Mouse (Mus musculus) layer of hippocampus, postnatal 14 days (tissue): ENCODE results near the gene Asb14. TPM values are rescaled to one million over a fixed set of nuclear protein-coding genes. Genes with fewer than 3 reads are reported as not detected.
"Not testable (repeated sequence)": the region's sequence is repeated elsewhere in the genome, so short reads cannot be mapped to it uniquely, and the experiment has no call there.

Experiments used
- DNase-seq, 2 experiments: peaks; one replicate each; pipeline ENCODE4 v3.0.0; 2021 to 2022; ENCODE audit warnings: low spot score in 2 of 2, mixed read lengths in 1 of 2
- total RNA-seq, 2 experiments: library from RNA; stranded (reverse); gene quantifications; 2 replicates each; pipeline ENCODE4 v1.2.3; 2021

Gene Asb14
- total RNA-seq, 2 experiments from 2014 or later, result 0.16 TPM; not detected in 1

- not testable (repeated sequence) for DNase-seq
These were observed 61.8 kb downstream of the Asb14 start for GRCm38 (mm10) chr14:26956139-26956538.

DNA sequence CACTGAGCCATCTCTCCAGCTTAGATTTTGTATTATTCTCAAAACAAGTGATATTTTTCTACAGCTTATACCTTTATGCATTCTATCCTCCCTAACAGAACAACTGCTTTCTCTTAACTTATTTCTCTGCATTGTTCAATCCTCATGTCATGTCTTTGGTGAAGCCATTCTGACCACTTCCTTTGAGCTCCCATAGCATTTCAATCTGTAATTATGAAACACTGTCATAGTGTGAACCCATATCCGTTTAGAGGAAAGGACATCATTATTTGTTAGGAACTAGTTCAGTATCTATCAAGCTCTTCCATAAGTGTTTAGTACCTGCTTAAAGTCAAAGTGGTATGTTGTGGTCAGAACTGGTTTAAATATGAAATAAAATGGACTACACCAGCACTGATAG is 66.2 kb downstream of the Asb14 start:
- no peak for DNase-seq

Other genes with a start within 250 kb of the Asb14 start
- gene Pde12, start 224.7 kb upstream of the Asb14 start, total RNA-seq, result 1 to 10 TPM; 7.8 to 8.7 TPM
- gene Dnah12, start 201.3 kb upstream of the Asb14 start, total RNA-seq, result 1 to 10 TPM in 1 of 2 experiments, under 1 TPM in 1; 0.62 to 1.0 TPM
- gene Appl1, start 76.7 kb downstream of the Asb14 start, total RNA-seq, result 10 to 100 TPM; 58.3 to 61.3 TPM
- gene Hesx1, start 99.9 kb downstream of the Asb14 start, total RNA-seq, result not detected
- 1 to 10 TPM; 3.9 to 4.3 TPM for gene Il17rd, start 144.4 kb downstream of the Asb14 start, total RNA-seq
- 10 to 100 TPM; 53.9 to 55.8 TPM for gene Arhgef3, start 220.3 kb downstream of the Asb14 start, total RNA-seq